Mouse (Mus musculus) thymus, postnatal 0 days (tissue): ENCODE data around the gene Trnau1ap. TPM values are rescaled to one million over a fixed set of nuclear protein-coding genes. Genes with fewer than 3 reads are reported as not detected.
"Not testable (repeated sequence)": the region's sequence is repeated elsewhere in the genome, so short reads cannot be mapped to it uniquely, and the experiment has no call there.

Experiments
- DNase-seq: peaks from one replicate; pipeline ENCODE4 v3.0.0-alpha.2; 2015; ENCODE audit warnings: low spot score
- polyA plus RNA-seq: library from polyadenylated mRNA; unstranded; fragments of >200 nt; fragmentation: Nextera tagmentation; extraction: Ambion mirVana; gene quantifications from 2 replicates; pipeline ENCODE4 v1.2.1, GENCODE M21; 2015

Gene Trnau1ap
- polyA plus RNA-seq, 1 experiment from 2014 or later: 55.1 TPM

DNA sequence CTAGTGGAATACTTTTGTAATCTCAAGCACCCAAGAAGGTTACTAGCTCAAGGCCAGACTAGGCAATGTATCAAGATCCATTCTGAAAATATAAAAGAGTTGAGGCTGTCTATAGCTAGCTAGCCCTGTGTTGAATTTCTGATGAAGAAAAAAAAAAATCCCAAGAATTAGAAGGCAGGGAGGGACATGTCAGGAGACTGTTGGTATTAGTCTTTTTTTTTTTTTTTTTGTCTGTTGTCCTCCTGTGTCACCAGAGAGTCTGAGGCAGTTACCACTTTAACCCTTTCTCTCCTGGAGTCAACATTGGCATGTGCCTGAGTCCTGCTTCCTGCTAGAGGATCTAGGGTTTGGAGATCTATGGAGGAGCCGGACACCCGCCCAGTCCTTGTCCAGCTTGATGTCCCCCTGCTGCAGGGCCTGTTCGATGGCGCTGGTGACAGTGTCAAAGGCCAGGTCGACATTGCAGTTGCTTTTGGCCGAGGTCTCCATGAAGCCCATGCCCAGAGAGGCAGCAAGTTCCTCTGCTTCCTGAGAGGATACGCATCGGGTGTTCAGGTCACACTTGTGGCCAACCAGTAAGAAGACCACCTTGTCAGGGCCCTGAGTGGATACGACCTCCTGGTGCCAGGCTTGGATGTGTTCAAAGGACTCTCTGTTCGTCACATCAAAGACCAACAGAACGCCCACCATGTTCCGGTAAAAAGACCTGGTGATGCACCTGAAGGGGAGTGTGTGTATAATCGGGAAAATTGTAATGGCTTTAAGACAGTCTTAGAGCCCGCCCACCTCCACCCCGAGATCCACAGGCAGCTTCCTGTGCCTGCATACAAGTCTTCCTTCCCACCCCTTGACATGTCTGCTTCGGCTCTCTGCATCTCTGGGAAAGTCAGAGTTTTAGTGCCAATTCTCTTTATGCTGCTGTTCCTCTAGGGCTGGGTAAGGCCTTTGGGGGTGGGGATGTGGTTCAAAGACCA lies 27.1 kb downstream of the Trnau1ap start:
- peak; percentile 32 for DNase-seq

DNA sequence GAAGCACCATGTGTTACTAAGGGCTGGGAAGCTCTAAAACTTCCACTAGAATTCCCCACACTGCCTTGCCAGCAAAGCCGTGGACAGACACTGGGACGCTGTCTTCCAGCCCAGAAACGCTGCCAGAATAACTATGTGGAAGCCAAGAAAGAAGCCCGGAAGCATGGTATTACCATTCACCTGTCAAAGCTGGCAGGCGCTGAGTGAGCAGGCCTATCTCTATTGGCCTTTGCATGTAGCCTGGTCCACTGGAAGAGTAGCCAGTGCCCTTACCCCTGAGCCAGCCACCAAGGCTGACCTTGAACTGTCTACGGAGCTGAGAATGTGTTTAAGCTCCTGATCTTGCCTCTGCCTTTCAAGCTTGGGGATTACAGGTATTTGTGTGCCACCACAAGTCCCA lies 27.9 kb downstream of the Trnau1ap start:
- no peak for DNase-seq

DNA sequence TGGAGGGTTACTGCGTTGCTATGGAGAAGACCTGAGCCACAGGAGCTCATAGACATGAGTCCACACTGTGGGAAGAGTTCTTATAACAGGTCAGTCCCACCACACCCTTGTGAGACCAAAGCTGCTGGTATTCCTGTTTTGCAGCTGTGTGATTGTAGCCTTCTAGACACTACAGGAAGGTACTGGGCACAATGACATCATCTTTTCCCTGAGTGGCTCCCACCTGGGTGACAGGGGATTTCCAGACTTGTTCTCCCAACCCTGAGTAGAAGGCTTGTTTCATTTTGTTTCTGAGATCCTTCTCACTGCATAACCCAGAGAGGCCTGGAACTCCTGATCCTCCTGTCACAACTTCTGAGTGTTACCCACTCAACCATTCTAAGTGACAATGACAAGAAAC lies 29.5 kb downstream of the Trnau1ap start:
- DNase-seq: no peak

DNA sequence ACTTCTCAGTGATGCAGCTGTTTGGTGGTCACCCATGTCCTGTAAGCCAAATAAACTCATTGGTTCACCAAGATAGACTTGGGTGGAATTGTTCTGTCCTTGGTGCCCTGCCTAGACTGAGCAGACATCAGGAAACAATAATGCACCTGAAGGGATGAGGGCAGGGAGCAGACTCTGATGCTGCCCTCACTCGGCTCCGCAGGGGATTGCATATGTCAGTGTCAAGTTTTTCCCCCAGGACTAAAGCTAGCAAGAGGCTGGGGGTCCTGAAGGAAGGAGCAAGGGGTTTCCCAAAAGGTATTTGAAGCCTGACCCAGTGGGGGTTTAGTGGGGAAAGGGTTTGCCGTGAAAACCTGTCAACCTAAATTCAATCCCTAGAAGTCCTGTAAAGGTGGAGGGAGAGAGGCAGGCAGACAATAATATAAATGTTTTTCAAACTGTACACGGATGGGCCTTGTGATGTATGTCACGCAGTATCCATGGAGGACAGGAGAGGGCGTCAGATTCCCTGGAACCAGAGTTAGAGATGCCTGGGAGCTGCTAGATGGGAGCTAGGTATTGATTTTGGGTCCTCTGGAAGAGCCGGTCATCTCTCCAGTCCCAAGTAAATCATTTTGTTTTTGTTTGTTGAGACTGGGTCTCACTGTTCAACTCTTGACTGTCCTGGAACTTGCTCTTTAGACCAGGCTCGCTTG lies 33.5 kb downstream of the Trnau1ap start:
- no peak for DNase-seq

DNA sequence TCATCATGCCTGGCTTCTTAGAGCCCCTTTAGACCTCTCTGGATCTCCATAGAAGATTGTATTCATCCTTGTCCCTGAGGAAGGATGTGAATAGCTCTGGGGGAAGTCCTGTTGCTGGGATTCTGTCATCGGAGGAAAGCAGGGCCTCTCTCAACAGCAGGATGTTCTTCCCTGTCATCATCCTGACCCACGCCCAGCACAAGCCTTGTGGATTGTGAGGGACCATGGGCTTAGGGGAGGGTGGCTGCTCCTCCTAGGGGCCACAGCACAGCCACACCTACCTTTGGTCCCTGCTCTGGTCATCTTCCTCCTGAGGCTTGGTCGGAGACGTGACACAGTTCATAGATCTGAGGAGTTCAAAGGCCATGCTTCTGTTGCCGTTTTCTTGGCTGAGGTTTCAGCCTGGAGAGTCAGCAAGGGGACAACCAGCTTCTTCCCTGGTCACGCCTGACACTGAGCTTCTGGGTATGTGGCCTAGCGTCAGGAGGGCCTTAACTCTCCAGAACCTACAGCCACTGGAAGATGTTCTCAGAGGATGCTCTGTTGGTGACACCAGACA lies 35.6 kb downstream of the Trnau1ap start:
- DNase-seq: no peak

DNA sequence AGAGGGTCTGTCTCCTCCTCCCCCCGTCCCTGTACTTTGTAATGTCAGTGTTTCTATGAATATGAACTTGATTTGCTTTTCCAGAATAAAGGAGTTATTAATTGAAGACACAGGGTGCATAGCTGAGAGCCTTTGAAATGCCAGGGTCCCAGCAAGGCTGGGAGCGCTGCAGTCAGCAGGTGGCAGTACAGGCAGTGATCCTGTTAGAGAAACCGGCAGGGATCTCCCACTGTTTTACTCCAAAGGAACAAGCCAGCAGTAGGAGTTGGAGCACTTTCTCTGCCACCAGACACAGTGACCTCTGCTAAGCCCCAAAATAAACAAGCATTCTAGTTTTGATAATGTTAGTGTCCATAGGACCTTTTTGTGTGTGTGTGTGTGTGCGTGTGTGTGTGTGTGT lies 36.4 kb downstream of the Trnau1ap start:
- no peak for DNase-seq

DNA sequence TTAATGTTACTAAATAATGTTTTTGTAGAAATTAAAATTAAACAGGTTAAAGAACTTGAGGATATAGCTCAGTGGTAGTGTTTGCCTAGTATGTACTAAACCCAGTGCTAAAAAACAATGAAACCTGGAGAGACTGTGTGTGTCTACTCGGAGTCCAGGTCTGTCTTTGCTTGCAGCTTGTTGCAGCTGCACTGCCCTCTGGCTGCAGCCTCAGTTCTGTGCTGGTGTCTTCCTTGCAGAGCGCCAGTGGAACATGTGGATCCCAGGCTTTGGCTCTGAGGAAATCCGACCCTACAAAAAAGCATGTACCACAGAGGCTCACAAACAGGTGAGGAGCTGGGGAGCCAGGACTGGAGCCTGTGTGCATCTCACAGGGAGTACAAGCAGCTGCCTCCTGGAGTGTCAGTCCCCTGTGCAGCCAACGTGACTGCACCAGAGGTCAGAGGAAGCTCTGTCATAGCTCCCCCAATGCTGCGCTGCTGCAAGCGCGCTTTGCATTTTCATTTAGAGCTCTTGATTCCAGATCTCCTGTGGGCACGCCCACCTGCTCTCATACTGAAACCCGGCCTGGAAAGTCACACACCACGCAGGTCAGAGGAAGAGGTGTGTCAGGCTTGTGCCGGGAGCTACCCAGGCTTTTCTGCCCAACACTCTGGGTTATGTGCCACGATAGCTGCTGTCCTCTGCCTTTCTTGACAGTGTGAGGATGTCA lies 37.6 kb downstream of the Trnau1ap start:
- no peak for DNase-seq

DNA sequence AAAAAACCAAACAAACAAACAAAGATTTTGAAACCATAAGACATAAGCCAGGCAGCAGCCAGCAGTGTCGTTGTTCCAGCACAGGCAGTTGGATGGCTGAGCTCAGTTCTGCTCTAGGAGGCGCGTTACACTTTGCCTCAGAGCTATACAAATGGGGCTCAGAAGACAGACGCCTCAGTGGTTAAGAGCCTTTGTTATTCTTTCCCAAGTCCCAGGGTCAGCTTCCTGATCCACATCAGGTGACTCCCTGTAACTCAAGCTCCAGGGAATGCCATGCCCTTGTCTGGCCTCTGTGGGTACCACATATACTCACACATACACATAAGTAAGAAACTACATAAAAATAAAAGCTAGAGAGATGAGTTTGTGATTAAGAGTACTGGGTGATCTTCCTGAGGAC lies 38.3 kb downstream of the Trnau1ap start:
- no peak for DNase-seq

DNA sequence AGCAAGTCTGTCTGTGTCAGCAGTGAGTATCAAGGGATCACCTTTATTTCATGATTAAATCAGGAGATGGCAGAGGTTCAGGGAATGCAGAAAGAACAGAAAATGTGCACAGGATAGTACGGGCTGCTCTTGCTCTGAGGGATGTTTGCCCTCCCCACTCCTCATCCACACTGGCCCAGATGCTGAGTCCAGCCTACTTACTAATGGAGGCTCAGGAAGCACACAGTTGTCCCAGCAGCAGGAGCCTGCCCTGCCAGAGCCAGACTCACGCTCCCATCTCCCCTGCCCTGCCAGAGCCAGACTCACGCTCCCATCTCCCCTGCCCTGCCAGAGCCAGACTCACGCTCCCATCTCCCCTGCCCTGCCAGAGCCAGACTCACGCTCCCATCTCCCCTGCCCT lies 40.5 kb downstream of the Trnau1ap start:
- not testable (repeated sequence) for DNase-seq

DNA sequence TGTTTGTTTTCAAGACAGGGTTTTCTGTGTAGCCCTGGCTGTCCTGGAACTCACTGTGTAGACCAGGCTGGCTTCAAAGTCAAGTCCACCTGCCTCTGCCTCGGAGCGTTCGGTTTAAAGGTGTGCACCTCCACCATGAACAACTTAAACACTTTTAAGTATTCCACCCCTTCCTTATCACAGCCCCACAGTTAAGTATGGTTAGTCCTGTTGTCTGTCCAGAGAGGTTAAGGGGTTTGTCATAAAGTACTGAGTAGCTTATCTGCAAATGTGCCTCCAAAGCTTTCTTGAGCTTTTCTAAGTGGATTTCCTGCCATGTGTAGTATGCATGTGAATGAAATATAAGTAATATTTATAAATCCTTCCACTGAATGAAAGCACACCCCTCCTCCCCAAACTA lies 53.4 kb downstream of the Trnau1ap start:
- DNase-seq: no peak

DNA sequence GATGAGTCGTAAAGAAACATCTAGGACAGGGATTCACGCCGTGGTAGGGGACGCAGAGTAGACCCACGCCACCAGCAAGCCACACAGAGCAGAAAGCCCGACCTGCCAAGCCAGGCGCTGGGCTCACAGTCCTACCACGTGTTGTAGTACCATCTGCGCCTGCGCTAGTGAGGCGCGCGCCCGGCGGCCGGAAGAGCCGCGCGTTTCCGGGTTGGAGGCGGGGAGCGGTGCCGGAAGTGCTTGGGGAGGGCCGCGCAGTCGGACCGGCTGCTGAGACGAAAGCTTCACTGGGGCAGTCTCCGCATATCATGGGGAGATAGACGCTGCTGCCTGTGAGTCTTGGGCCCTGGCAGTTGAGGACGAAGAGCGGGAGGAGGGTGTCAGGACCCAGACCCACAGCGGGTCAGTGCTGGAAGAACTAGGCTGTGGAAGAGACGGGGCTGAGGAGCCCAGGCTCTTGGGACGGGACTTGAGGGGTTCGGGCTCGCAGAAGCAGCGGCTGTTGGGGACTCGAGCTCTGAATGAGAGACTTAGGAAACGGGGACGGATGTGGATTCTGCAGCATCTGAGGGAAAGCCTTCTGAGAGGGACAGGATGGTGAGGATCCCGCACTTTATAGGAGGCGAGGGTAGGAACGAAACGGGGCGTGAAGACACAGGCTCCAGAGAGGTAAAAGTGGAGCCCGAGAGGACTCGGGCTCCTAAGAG lies 55.0 kb downstream of the Trnau1ap start, which contains the start of gene Taf12:
Gene Taf12, plus strand, starts transcription at position 220 of the 707 bp plus-strand sequence.
- DNase-seq: peak; percentile 96

DNA sequence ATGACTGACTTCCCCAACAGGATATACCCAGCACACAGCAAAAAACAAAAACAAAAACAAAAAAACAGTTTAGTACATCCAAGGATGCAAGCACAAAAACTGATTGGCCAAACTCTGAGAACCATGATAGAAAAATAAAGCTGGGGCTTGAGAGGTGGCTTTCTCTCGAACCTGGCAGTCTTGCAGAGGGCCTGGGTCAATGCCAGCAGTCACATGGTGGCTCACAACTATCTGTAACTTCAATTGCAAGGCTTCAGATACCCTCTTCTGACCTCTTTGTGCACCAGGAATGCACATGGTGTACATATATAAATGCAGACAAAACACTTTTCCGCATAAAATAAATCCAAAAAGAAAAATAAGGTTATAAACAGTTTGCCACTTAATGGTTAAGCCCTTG lies 56.2 kb downstream of the Trnau1ap start:
- DNase-seq: no peak

DNA sequence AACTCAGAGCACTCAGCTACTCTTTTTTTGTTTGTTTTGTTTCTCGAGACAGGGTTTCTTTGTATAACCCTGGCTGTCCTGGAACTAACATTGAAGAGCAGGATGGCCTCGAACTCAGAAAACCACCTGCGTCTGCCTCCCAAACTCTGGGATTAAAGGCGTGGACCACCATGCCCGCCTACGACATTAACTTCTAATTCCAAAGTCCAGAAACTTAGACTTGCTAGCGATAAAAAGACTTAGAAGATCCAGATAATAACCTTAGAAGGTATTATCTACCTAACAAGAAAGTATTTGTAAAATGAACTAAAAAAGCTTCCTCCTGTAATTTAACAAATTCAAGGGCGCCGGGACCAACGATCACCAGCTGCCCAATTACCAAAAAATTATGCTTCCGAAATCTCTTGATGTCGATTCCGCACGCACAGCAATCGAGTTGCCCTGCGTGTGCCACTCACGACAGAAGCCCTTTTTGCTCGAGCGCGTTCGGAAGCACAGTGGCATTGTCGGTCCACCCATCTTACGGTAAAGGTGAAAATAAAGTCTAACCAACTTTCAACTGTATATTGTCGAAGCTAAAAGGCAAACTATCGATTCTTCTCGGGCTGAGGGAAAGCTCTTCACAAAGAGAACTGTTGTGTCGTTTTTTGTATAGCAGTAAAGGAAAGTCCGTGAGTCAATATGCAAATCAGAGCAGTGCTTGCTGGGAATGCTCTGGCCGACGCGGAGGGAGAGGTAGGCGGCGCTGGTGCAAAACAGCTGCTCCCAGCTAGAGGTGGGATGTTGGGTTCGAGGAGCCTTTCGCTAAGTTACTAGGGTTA lies 59.4 kb downstream of the Trnau1ap start:
- DNase-seq: peak; percentile 94

DNA sequence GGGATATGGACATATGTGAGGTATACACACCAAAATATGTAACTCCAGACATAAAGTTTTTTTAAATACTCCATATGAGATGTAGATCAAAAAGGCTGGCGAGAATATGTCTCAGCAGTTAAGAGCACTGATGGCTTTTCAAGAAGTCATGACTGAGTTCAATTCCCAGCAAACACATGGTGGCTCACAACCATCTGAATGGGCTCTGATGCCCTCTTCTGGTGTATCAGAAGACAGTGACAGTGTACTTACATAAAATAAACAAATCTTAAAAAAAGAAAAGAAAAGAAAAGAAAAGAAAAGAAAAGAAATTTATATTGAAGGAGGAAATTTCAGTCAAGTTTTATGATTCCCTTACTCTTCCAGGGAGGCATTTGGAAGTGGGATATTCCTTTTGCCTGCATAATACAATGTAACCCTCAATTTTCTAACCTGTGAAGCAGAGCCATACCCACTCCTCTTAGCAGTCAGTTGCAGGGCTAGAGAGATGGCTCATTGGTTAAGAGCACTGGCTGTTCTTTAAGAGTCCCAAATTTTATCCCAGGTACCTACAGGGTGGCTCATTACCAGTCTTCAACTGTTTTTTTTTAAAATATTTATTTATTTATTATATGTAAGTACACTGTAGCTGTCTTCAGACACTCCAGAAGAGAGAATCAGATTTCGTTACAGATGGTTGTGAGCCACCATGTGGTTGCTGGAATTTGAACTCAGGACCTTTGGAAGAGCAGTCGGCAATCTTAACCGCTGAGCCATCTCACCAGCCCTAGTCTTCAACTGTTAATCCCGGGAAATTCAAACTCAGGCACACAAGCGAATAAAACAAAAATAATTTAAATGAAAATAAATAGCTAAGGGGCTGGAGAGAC lies 60.2 kb downstream of the Trnau1ap start:
- peak; percentile 58 for DNase-seq

DNA sequence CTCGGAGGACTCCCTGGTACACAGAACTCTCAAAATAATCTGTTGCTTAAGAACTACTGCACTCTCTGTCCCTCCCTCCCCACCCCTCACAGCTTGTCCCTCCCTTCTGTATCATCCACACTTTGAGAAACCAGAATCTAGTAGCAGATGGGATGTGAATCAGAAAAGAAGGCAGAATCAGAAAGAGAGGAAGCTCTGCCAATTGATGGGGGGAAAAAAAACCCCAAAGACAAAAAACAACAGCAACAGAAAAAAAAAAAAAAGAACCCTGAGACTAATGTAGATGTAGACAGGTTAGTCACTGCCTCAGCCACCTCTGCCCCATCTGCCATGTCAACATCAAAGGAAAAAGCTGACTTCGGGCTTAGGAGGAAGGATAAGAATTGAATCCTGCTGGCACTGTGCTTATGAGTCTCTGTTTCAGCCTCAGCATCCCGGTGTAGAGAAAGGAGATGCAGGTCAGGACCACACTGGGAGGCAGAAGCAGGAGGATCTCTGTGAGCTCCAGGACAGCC lies 62.4 kb downstream of the Trnau1ap start:
- DNase-seq: no peak

DNA sequence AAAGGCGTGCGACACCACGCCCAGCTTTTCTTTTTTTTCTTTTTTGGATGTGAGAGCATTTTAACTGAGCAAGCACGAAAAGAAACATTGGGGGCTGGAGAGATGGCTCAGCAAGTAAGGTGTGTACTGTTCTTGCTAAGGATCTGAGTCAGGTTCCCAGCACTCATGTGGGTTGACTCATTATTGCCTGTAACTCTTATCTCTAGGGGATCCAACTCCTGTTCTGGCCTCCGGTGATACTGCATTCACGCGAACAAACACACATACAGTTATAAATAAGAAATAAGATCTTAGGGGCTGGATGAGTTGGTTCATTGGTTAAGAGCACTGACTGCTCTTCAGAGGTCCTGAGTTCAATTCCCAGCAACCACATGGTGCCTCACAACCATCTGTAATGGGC lies 66.0 kb downstream of the Trnau1ap start:
- no peak for DNase-seq

DNA sequence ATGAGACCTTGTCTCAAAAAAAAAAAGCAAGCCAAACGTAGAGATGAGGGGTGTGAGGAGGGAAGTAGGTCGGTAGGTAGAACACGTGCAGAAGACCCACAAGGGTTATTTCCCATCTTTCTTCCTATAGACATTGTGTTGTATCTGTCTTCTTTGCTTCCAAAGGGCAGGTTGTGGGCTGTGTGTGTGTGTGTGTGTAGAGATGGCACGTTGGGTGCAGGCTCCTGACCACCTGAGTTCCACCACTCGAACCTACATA lies 67.1 kb downstream of the Trnau1ap start:
- DNase-seq: no peak
